Mouse (Mus musculus): ENCODE data around the gene Dbx1. TPM values are rescaled to one million over a fixed set of nuclear protein-coding genes. Genes with fewer than 3 reads are reported as not detected.

The Dbx1 gene
- total RNA-seq, 2 experiments from 2014 or later, result not detected

GRCm38 (mm10) chr7:49604965-49605795 lies 31.5 kb downstream of the Dbx1 start:
- DNase-seq (ENCODE audit: low spot score in 2 of 2), result no peak
- H3K4me3 ChIP-seq, result no peak overlapping the region
- peak overlapping the region; percentile 28; the same call in 1 of the 2 replicates for H3K27ac ChIP-seq
- no peak for TF ChIP-seq CTCF (conservative IDR thresholded peaks at IDR 0.05)

DNA sequence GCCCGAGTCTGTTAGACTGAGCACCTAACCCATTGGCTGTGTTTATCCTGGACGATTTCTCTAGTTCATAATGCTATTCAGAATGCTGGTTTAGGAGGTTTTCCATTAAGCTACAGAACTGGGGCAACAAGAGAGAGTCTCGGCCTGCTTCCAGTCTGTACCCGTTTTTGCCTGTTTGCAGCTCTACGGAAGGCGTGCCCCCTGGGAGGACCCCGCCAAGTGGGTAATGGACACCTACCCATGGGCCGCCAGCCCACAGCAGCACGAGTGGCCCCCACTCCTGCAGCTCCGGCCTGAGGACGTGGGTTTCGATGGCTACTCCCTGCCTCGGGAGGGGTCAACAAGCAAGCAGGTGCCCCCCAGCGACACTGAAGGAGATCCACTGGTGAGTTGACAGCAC lies 32.4 kb downstream of the Dbx1 start:
- TF ChIP-seq CTCF (conservative IDR thresholded peaks at IDR 0.05), result no peak
- Histone ChIP-seq H3K27ac (0 out of 2 replicates have a peak overlapping the region, but pooled peaks have one; percentile 28), H3K4me3 (no peak overlapping the region)
- no peak for DNase-seq (ENCODE audit: low spot score in 2 of 2)

GRCm38 (mm10) chr7:49601191-49601975 lies 35.3 kb downstream of the Dbx1 start:
- no peak overlapping the region for H3K4me3 ChIP-seq
- peak; percentile 86 for TF ChIP-seq CTCF (conservative IDR thresholded peaks at IDR 0.05)
- H3K27ac ChIP-seq, result peak overlapping the region; percentile 15; the same call in 1 of the 2 replicates
- DNase-seq (ENCODE audit: low spot score in 2 of 2), result peak; percentile 79 to 82

GRCm38 (mm10) chr7:49599950-49600349 lies 36.7 kb downstream of the Dbx1 start:
- Histone ChIP-seq H3K27ac (no peak overlapping the region), H3K4me3 (no peak overlapping the region)
- TF ChIP-seq CTCF (conservative IDR thresholded peaks at IDR 0.05), result no peak
- DNase-seq (ENCODE audit: low spot score in 2 of 2), result no peak

GRCm38 (mm10) chr7:49598225-49598624 lies 38.4 kb downstream of the Dbx1 start:
- no peak for TF ChIP-seq CTCF (conservative IDR thresholded peaks at IDR 0.05)
- no peak for DNase-seq (ENCODE audit: low spot score in 2 of 2)
- Histone ChIP-seq H3K4me3 (no peak overlapping the region), H3K27ac (no peak overlapping the region)

- DNase-seq (ENCODE audit: low spot score in 2 of 2), result no peak
- TF ChIP-seq CTCF (conservative IDR thresholded peaks at IDR 0.05), result no peak
- H3K27ac ChIP-seq, result no peak overlapping the region
- H3K4me3 ChIP-seq, result no peak overlapping the region
Observed at GRCm38 (mm10) chr7:49597776-49598175, 38.9 kb downstream of the Dbx1 start.

DNA sequence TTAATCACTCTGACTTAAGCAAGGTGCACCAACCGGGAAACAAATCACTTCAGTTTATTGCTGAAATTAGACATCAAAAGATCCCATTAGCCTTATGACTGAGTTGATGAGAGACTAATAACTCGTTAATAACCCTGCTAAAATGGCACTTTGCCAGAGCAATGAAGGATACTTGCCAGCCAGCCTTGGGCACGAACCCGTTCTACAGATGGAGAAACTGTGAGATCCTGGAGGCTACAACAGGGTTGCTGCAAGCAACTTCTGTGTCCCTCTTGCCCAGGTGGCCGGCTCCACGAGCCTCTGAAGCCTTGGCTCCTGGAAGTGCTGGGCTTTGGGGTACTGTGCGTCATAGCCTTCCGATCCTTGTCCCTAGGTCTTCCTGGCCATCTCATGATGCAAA lies 47.0 kb downstream of the Dbx1 start:
- H3K27ac ChIP-seq, result no peak overlapping the region
- H3K4me3 ChIP-seq, result no peak overlapping the region
- no peak for DNase-seq (ENCODE audit: low spot score in 2 of 2)
- no peak for TF ChIP-seq CTCF (conservative IDR thresholded peaks at IDR 0.05)

DNA sequence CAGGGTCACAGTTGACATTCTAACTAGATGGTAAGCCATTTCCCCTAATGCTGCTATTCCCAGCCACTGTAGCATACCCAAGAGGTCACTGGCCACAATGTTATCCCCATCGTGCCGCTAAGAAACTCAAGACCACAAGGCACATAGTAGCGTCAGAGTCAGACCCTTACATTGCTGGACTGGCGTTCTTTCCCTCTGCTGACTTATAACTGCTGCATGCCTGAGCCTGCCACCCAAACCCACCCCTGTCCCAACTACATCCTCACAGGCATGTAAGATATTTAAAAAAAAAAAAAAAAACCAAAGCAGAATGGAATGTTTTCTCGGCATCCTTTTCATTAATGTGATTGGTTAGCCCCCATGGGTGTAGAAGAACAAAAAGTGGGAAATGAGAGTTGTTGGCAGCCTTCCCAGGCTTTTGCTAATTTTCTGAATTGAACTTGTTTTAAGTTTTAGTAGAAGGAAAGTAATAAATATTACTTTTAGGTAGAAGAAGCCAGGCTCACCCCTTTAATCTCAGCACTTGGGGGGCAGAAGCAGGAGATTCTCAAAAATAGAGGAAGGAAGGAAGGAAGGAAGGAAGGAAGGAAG lies 50.0 kb downstream of the Dbx1 start:
- no peak for DNase-seq (ENCODE audit: low spot score in 2 of 2)
- no peak overlapping the region for H3K4me3 ChIP-seq
- TF ChIP-seq CTCF (conservative IDR thresholded peaks at IDR 0.05), result no peak

GRCm38 (mm10) chr7:49583176-49583575 lies 53.5 kb downstream of the Dbx1 start:
- H3K27ac ChIP-seq, result no peak overlapping the region; the same call in 1 of the 2 replicates
- H3K4me3 ChIP-seq, result no peak overlapping the region
- DNase-seq (ENCODE audit: low spot score in 2 of 2), result no peak
- no peak for TF ChIP-seq CTCF (conservative IDR thresholded peaks at IDR 0.05)

More for the DNA sequence above, 50.0 kb downstream of the Dbx1 start:
- no peak overlapping the region for H3K27ac ChIP-seq

DNA sequence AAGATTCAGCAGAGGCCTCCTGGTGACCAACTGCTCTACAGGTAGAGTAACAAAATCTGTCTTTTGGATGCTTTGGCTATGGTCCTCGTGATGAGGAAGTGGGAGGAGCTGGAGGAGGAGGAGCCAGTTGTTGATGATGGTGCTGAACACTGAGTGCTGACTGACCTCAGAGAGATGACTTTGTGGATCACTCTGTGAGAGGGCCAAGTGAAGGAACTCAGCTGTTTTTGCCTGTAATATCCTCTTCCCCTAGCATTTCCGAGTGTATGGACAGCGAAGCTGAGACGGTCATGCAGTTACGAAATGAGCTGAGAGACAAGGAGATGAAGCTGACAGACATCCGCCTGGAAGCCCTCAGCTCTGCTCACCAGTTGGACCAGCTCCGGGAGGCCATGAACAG lies 54.1 kb downstream of the Dbx1 start:
- Histone ChIP-seq H3K4me3 (no peak overlapping the region), H3K27ac (no peak overlapping the region; the same call in 1 of the 2 replicates)
- no peak for TF ChIP-seq CTCF (conservative IDR thresholded peaks at IDR 0.05)
- no peak for DNase-seq (ENCODE audit: low spot score in 2 of 2)

- no peak for TF ChIP-seq CTCF (conservative IDR thresholded peaks at IDR 0.05)
- Histone ChIP-seq H3K27ac (no peak overlapping the region), H3K4me3 (no peak overlapping the region)
- DNase-seq (ENCODE audit: low spot score in 2 of 2), result no peak
Observed at GRCm38 (mm10) chr7:49581951-49582350, 54.7 kb downstream of the Dbx1 start.

Other genes starting within 250 kb of the Dbx1 start
- 10 to 100 TPM; 10.9 to 12.5 TPM for gene Htatip2, start 122.3 kb upstream of the Dbx1 start, total RNA-seq (2021)
- gene Prmt3, start 141.5 kb upstream of the Dbx1 start, total RNA-seq (2021), result 10 to 100 TPM; 33.5 to 35.0 TPM

Data from layer of hippocampus, adult 2 months (tissue).